Mouse (Mus musculus) stomach, embryonic 16.5 days (tissue): ENCODE results near the gene Yju2. TPM values are rescaled to one million over a fixed set of nuclear protein-coding genes. Genes with fewer than 3 reads are reported as not detected.

ENCODE experiments used
- ATAC-seq: fragments of 200-750 bp; cut with Nextera tagmentation; 2 replicates; pipeline ENCODE4 v1.8.0; 2017; ENCODE audit warnings: moderate number of reproducible peaks, moderate TSS enrichment; ENCODE audit not compliant: insufficient read depth, low FRiP score
- H3K27ac ChIP-seq: fragments of 300-500 bp; sonication (generic); 2 replicates; pipeline ENCODE4 v1.5.1; 2014; ENCODE audit warnings: low read length
- H3K27me3 ChIP-seq: fragments of 300-500 bp; sonication (generic); 2 replicates; pipeline ENCODE4 v1.6.1; 2014; ENCODE audit warnings: low read length, control low read depth, mixed read lengths; ENCODE audit not compliant: control insufficient read depth, insufficient read depth
- H3K36me3 ChIP-seq: fragments of 300-500 bp; sonication (generic); 2 replicates; pipeline ENCODE4 v1.6.1; 2014; ENCODE audit warnings: low read length; ENCODE audit not compliant: control insufficient read depth, insufficient read depth
- H3K4me1 ChIP-seq: fragments of 300-500 bp; sonication (generic); 2 replicates; pipeline ENCODE4 v1.6.1; 2014; ENCODE audit warnings: low read length, control low read depth, mixed read lengths; ENCODE audit not compliant: control insufficient read depth, insufficient read depth
- H3K4me2 ChIP-seq: fragments of 300-500 bp; sonication (generic); 2 replicates; pipeline ENCODE4 v1.6.1; 2014; ENCODE audit warnings: low read depth, low read length, mixed read lengths
- H3K4me3 ChIP-seq: fragments of 300-500 bp; sonication (generic); replicated peaks from 2 replicates; pipeline ENCODE4 v1.5.1; 2014; ENCODE audit warnings: mild to moderate bottlenecking, low read length
- H3K9ac ChIP-seq: fragments of 300-500 bp; sonication (generic); 2 replicates; pipeline ENCODE4 v1.6.1; 2014; ENCODE audit warnings: low read length
- H3K9me3 ChIP-seq: fragments of 300-500 bp; sonication (generic); replicated peaks from 2 replicates; pipeline ENCODE4 v1.6.1; 2016; ENCODE audit warnings: low read length, control low read depth; ENCODE audit not compliant: control insufficient read depth
- WGBS: fragments of 180-500 bp; shearing (Covaris S2); extraction: QIAGEN DNeasy Blood & Tissue Kit; methylation state at CpG from one replicate; pipeline ENCODE4 v1.1.7; 2014; 5-methylcytosine and 5-hydroxymethylcytosine counted together
- polyA plus RNA-seq: library from polyadenylated mRNA; unstranded; fragments of >200 nt; fragmentation: Nextera tagmentation; extraction: Ambion mirVana; gene quantifications from 2 replicates; pipeline ENCODE4 v1.2.1, GENCODE M21; 2015

Gene Yju2
- polyA plus RNA-seq, 1 experiment from 2014 or later, result 21.6 TPM

GRCm38 (mm10) chr17:55996007-55996406 lies 37.1 kb downstream of the Yju2 start:
- Histone ChIP-seq H3K36me3 (no peaks in the 10 kb centered on the region), H3K9ac (no peak overlapping the region), H3K27me3 (no peaks in the 10 kb centered on the region; the same call in 1 of the 2 replicates), H3K27ac (no peak overlapping the region), H3K4me3 (no peak overlapping the region), H3K9me3 (no peaks in the 10 kb centered on the region), H3K4me1 (no peaks in the 10 kb centered on the region), H3K4me2 (no peak overlapping the region)
- WGBS, result 77% methylated on average over 15 of the region's 15 CpGs
- no peak for ATAC-seq

- 15% methylated on average over 30 of the region's 30 CpGs for WGBS
- no peaks in the 10 kb centered on the region; the same call in 1 of the 2 replicates for H3K27me3 ChIP-seq
Measured at GRCm38 (mm10) chr17:55999794-56000499, 41.0 kb downstream of the Yju2 start.

DNA sequence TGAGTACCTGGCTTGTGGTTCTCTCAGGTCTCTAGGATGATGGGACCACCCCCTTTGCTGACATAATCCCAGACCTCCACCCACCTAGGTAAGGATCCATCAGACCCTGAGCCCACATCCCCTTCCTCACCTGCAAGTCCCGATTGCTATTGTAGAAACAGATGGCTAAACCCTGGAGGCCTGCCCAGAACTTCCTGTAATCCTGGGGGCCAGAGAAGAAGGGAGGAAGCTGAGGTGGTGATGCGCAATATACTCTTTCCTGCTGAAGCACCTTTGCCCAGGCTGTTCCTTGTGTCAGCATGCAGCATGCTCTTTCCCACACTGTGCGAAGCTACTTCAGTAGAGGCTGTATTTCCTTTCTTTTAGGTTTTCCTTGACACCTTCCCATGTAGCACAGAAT lies 44.1 kb downstream of the Yju2 start:
- Histone ChIP-seq H3K27me3 (no peaks in the 10 kb centered on the region; the same call in 1 of the 2 replicates), H3K4me3 (no peak overlapping the region), H3K9me3 (no peaks in the 10 kb centered on the region), H3K36me3 (no peaks in the 10 kb centered on the region; the same call in 1 of the 2 replicates), H3K4me1 (peaks cover 7% of the 10 kb centered on the region), H3K27ac (no peak overlapping the region), H3K4me2 (no peak overlapping the region), H3K9ac (no peak overlapping the region)
- ATAC-seq, result no peak
- WGBS, result 71% methylated on average over 3 of the region's 3 CpGs

More at GRCm38 (mm10) chr17:55999794-56000499, 41.0 kb downstream of the Yju2 start:
- Histone ChIP-seq H3K9ac (no peak overlapping the region), H3K9me3 (no peaks in the 10 kb centered on the region), H3K36me3 (no peaks in the 10 kb centered on the region; the same call in 1 of the 2 replicates), H3K4me1 (no peaks in the 10 kb centered on the region), H3K27ac (no peak overlapping the region), H3K4me2 (0 out of 2 replicates have a peak overlapping the region, but pooled peaks have one; percentile 7), H3K4me3 (no peak overlapping the region)
- ATAC-seq, result no peak

DNA sequence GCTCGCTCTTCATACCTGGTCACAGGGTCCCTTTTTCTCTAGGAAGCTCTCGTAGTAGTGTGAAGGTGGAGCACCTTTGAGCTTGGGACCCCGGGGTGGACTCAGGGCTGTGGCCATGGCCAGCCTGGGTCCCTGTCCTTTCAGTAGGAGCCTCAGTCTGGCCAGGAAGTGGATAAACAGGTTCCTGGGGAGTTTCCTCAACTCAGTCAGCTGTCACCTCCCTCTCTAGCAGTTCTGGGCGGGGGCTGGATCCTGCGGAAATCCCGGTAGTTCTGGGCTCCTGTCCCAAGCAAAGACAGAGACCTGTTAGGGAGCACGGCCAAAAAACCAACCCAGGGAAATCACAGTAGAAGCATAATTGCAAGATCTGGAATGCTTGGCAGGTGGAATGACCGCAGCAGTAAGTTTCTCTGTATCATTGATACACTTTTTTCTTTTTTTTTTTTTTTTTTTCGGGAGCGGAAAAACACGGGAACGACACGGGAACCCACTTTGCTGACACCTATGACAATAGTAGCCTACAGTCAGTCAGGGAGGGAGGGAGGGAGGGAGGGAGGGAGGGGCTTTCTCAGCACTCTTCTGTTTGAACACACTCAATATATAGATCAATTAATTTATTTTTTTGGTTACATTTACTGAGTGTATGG lies 46.6 kb downstream of the Yju2 start, which contains the start of the genes Stap2 and Mpnd:
Stap2 (minus strand) TSS at position 170 of the 647 bp plus-strand sequence.
Mpnd (plus strand) TSS at position 297 of the 647 bp plus-strand sequence.
- peak within 1 kb of the TSS; percentile 53 for H3K27ac ChIP-seq
- no peaks in the 10 kb centered on the region for H3K27me3 ChIP-seq
- no peak for ATAC-seq
- no peaks in the 10 kb centered on the region; the same call in 1 of the 2 replicates for H3K36me3 ChIP-seq
- peak within 1 kb of the TSS; percentile 39 for H3K4me3 ChIP-seq
- H3K4me2 ChIP-seq, result peak within 1 kb of the TSS; percentile 52
- peak within 1 kb of the TSS; percentile 64 for H3K9ac ChIP-seq
- 22% methylated on average over 13 of the region's 13 CpGs for WGBS
- no peaks in the 10 kb centered on the region for H3K9me3 ChIP-seq
- H3K4me1 ChIP-seq, result peaks cover 17% of the 10 kb centered on the region

DNA sequence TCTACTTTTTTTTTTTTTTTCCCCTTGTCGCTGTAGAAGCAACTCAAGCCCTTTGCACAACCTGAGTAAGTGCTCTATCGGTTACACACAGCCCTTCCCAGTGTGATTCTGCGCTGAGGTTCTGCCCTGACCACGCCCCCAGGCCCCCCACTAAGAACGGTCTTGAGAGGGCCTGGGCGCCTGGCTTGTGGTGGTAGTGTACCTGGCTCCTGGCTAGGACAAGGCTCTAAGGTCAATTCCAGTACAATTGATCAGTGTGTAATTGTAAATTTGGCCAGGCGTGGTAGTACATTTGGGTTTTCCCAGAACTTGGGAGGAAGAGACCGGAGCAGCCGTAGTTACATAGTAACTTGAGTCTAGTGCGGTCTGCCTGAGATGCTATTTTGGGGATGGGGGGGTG lies 48.1 kb downstream of the Yju2 start:
- Histone ChIP-seq H3K27ac (0 out of 2 replicates have a peak overlapping the region, but pooled peaks have one; percentile 96), H3K27me3 (no peaks in the 10 kb centered on the region), H3K4me3 (no peak overlapping the region), H3K4me2 (no peak overlapping the region), H3K9ac (no peak overlapping the region; the same call in 1 of the 2 replicates), H3K4me1 (peaks cover 21% of the 10 kb centered on the region), H3K36me3 (peaks cover 8% of the 10 kb centered on the region), H3K9me3 (no peaks in the 10 kb centered on the region)
- WGBS, result 50% methylated on average over 10 of the region's 10 CpGs
- no peak for ATAC-seq

GRCm38 (mm10) chr17:56007444-56008355 lies 48.8 kb downstream of the Yju2 start:
- no peaks in the 10 kb centered on the region for H3K27me3 ChIP-seq

DNA sequence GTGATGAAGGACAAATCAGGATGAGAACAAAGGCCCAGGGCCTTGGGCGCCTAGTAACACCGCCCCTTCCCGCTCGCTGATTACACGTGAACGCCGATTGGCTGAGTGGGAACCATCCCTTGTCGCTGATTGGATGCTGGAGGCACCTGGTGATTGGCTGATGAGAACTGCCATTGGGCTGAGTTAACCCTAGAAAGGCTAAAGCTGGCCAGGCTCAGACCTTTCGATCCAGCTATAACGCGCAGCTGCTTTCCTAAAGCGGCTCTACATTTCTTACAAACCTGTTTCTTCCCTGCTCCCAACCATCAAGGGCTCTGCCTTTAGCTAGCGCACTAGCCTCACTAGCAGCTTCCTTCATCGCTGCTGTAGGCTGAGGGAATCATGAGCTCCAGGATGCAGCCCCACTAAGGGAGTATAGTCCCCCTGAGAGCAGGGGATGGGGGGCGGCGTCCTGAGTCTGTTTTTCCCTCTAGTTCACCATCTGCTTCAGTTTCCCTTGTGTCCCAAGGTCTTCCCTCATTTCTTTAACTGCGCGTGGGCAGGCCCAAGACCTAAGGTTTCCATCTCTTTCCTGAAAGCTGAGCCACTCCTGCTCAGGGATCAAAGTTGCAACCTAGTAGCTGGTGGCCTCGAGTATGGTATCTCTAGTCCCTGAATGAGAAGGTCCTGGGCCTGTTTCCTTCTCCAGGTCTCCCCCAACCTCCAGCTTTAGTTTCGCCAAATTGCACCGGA lies 49.6 kb downstream of the Yju2 start:
- under 1% methylated on average over 21 of the region's 21 CpGs for WGBS
- H3K4me2 ChIP-seq, result peak overlapping the region; percentile 100
- no peaks in the 10 kb centered on the region for H3K9me3 ChIP-seq
- peak overlapping the region; percentile 86 for H3K4me3 ChIP-seq
- peak; percentile 92 for ATAC-seq
- H3K4me1 ChIP-seq, result peaks cover 21% of the 10 kb centered on the region
- H3K27me3 ChIP-seq, result no peaks in the 10 kb centered on the region
- peaks cover 16% of the 10 kb centered on the region for H3K36me3 ChIP-seq
- H3K9ac ChIP-seq, result peak overlapping the region; percentile 82
- peak overlapping the region; percentile 96 for H3K27ac ChIP-seq

More at GRCm38 (mm10) chr17:56007444-56008355, 48.8 kb downstream of the Yju2 start:
- peak overlapping the region; percentile 58 for H3K9ac ChIP-seq
- H3K4me1 ChIP-seq, result peaks cover 21% of the 10 kb centered on the region
- ATAC-seq, result peak; percentile 2; the same call in 1 of the 2 replicates
- H3K9me3 ChIP-seq, result no peaks in the 10 kb centered on the region
- peaks cover 11% of the 10 kb centered on the region for H3K36me3 ChIP-seq
- H3K27ac ChIP-seq, result peak overlapping the region; percentile 96
- peak overlapping the region; percentile 86 for H3K4me3 ChIP-seq
- 22% methylated on average over 13 of the region's 14 CpGs for WGBS
- peak overlapping the region; percentile 100 for H3K4me2 ChIP-seq
